In the genomic region with DNA sequence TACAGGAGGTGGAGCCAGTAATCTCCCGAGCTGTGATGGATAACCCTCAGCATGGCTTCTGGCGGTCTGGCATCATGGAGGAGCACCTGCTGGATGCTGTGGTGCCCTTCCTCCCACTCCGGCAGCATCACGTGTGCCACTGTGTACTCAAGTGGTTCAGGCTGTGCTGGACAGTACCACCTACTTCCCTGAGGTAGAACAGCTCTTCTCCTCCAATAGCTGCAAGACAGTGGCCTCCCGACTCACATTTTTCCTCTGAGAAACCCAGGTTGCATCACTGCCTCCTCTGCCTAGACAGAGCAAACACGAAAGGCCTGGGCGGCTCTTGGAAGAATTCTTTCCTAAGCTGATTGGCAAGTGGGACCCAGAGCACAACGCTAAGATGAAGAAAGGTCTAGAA, we compare ENCODE assay signal across 13 mouse cellular contexts.
DNase-seq lines count a peak whose midpoint lies in the region; ATAC-seq and TF ChIP-seq lines count a peak whose summit lies in the region.
"Had no signal": no experiment of that assay in that cellular context is flagged by ENCODE, and none has a peak within 500 bp of the region (broad histone marks: within the 10 kb centered on the region; RNA-seq: fewer than 3 reads in every experiment).

No protein-coding gene starts in this region.

- DNase-seq in heart, adult 11 months: peak; percentile 84
- no peak for DNase-seq in heart, adult 18-20 months
- DNase-seq in limb, embryonic 14.5 days (ENCODE audit: low spot score): no peak
- DNase-seq in T-cell, adult 2 months (ENCODE audit: low spot score): no peak
- no peak for DNase-seq in left cerebral cortex, adult 2 months (ENCODE audit: extremely low spot score in 1 of 2, low spot score in 2 of 2)
- DNase-seq: cerebellum, adult 18-20 months; kidney, adult 9 months had no signal

- WGBS in embryonic facial prominence, embryonic 12.5 days: 89% methylated on average over 8 of the region's 8 CpGs
- 91% methylated on average over 8 of the region's 8 CpGs for WGBS in limb, embryonic 14.5 days

- peak overlapping the region; percentile 81 for H3K27ac ChIP-seq in embryonic facial prominence, embryonic 12.5 days
- peak overlapping the region; percentile 55; the same call in 1 of the 2 replicates for H3K27ac ChIP-seq in limb, embryonic 14.5 days (replicated peaks; ENCODE audit: low read depth, low read length)
- H3K27ac ChIP-seq in left cerebral cortex, adult 2 months: no peak overlapping the region
- H3K27ac ChIP-seq: hindbrain, embryonic 15.5 days; neural tube, embryonic 15.5 days had no signal

- H3K36me3 ChIP-seq in megakaryocyte, embryonic 14.5 days (replicated peaks; ENCODE audit: low read length): no peaks in the 10 kb centered on the region
- H3K36me3 ChIP-seq in embryonic facial prominence, embryonic 12.5 days: no peaks in the 10 kb centered on the region
- H3K36me3 ChIP-seq in limb, embryonic 14.5 days (ENCODE audit: control insufficient read depth, insufficient read depth, low read length): no peaks in the 10 kb centered on the region
- H3K36me3 ChIP-seq: hindbrain, embryonic 15.5 days; neural tube, embryonic 15.5 days had no signal

- no peak overlapping the region for H3K9ac ChIP-seq in embryonic facial prominence, embryonic 12.5 days
- no peak overlapping the region for H3K9ac ChIP-seq in limb, embryonic 14.5 days (ENCODE audit: low read depth, low read length, severe bottlenecking)
- H3K9ac ChIP-seq: hindbrain, embryonic 15.5 days; neural tube, embryonic 15.5 days had no signal

- peak overlapping the region; percentile 47 for H3K4me3 ChIP-seq in megakaryocyte, embryonic 14.5 days (replicated peaks)
- no peak overlapping the region for H3K4me3 ChIP-seq in embryonic facial prominence, embryonic 12.5 days
- no peak overlapping the region for H3K4me3 ChIP-seq in limb, embryonic 14.5 days (replicated peaks; ENCODE audit: low read length)
- H3K4me3 ChIP-seq in left cerebral cortex, adult 2 months: no peak overlapping the region
- H3K4me3 ChIP-seq: erythroblast, embryonic 14.5 days; hindbrain, embryonic 15.5 days; neural tube, embryonic 15.5 days had no signal

- TF ChIP-seq POLR2A in limb, embryonic 14.5 days (IDR thresholded peaks at IDR 0.05; ENCODE audit: borderline replicate concordance, extremely low read depth, insufficient read depth, insufficient read length): no peak

- no peak overlapping the region for H3K4me2 ChIP-seq in embryonic facial prominence, embryonic 12.5 days (replicated peaks)
- H3K4me2 ChIP-seq in limb, embryonic 14.5 days (replicated peaks; ENCODE audit: low read depth, low read length, severe bottlenecking): no peak overlapping the region
- H3K4me2 ChIP-seq: hindbrain, embryonic 15.5 days; neural tube, embryonic 15.5 days had no signal

- intact Hi-C loops in left cerebral cortex, adult 2 months (cut with DNase I): no loop called here

- H3K27me3 ChIP-seq in megakaryocyte, embryonic 14.5 days (replicated peaks): no peaks in the 10 kb centered on the region
- no peaks in the 10 kb centered on the region for H3K27me3 ChIP-seq in embryonic facial prominence, embryonic 12.5 days
- no peaks in the 10 kb centered on the region for H3K27me3 ChIP-seq in limb, embryonic 14.5 days (ENCODE audit: control insufficient read depth, insufficient read depth, low read length)
- H3K27me3 ChIP-seq: hindbrain, embryonic 15.5 days; neural tube, embryonic 15.5 days had no signal

- TF ChIP-seq CTCF in left cerebral cortex, adult 2 months (IDR thresholded peaks at IDR 0.05): no peak

- H3K4me1 ChIP-seq in megakaryocyte, embryonic 14.5 days: no peaks in the 10 kb centered on the region
- H3K4me1 ChIP-seq in embryonic facial prominence, embryonic 12.5 days: peaks cover 10% of the 10 kb centered on the region; the same call in 1 of the 2 replicates
- H3K4me1 ChIP-seq in limb, embryonic 14.5 days (ENCODE audit: control insufficient read depth, insufficient read depth, low read length): peaks cover 11% of the 10 kb centered on the region; the same call in 1 of the 2 replicates
- H3K4me1 ChIP-seq: neural tube, embryonic 15.5 days had no signal

- ATAC-seq in megakaryocyte, adult 5-6 weeks (ENCODE audit: poor library complexity, severe bottlenecking): no peak
- 0 out of 2 replicates have a peak, but pooled peaks have one; percentile 35 for ATAC-seq in embryonic facial prominence, embryonic 12.5 days (ENCODE audit: insufficient number of reproducible peaks, insufficient read depth, low FRiP score, low TSS enrichment)
- ATAC-seq in limb, embryonic 14.5 days (ENCODE audit: low FRiP score, low read depth): no peak

- H3K9me3 ChIP-seq in megakaryocyte, embryonic 14.5 days: peaks cover 8% of the 10 kb centered on the region; the same call in 1 of the 2 replicates
- H3K9me3 ChIP-seq in embryonic facial prominence, embryonic 12.5 days: no peaks in the 10 kb centered on the region
- H3K9me3 ChIP-seq in limb, embryonic 14.5 days (ENCODE audit: control insufficient read depth, low read length): no peaks in the 10 kb centered on the region
- H3K9me3 ChIP-seq: hindbrain, embryonic 15.5 days; neural tube, embryonic 15.5 days had no signal
